Comparison of ENCODE assay signal across 18 mouse cellular contexts in the genomic region with DNA sequence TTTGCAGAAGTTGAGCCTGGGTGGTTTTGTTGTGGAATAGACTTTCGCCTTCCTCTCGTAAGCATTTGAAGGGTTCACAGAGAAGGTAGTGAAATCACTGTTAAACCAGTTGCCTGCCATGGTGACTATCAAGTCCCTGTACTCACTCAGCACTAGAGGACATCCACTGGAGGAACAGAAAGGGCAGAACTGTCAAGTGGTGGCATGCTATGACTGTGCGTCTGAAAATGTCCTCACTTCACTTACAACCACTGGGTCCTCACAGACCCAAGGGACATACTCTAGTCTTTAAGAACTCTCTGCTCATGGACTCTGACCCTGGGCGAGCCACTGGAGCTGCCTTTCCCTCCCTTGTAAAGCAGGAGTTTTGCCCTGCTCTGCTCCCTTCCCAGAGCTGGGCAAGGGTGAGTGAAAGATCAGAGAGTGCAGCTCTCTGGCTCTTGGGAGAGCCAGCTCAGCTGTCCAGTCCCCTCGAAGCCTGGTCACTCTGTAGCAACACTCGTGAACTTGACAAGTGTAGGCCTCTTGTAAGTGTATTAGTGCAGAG.
DNase-seq lines count a peak whose midpoint lies in the region; ATAC-seq and TF ChIP-seq lines count a peak whose summit lies in the region.
"Had no signal": no experiment of that assay in that cellular context is flagged by ENCODE, and none has a peak within 500 bp of the region (broad histone marks: within the 10 kb centered on the region; RNA-seq: fewer than 3 reads in every experiment).

No protein-coding gene starts in this region.

- H3K9ac ChIP-seq in kidney, embryonic 16.5 days (replicated peaks; ENCODE audit: low read length), result no peak overlapping the region
- no peak overlapping the region for H3K9ac ChIP-seq in lung, postnatal 0 days (replicated peaks; ENCODE audit: low read depth)
- no peak overlapping the region; the same call in 1 of the 2 replicates for H3K9ac ChIP-seq in intestine, postnatal 0 days (ENCODE audit: low read depth, low read length)
- H3K9ac ChIP-seq: hindbrain, embryonic 13.5 days had no signal

- H3K4me1 ChIP-seq in kidney, embryonic 16.5 days (ENCODE audit: insufficient read depth, low read length), result peaks cover 12% of the 10 kb centered on the region
- H3K4me1 ChIP-seq in lung, postnatal 0 days (ENCODE audit: insufficient read depth, low read depth, low read length), result no peaks in the 10 kb centered on the region
- peaks cover 17% of the 10 kb centered on the region; the same call in 1 of the 2 replicates for H3K4me1 ChIP-seq in intestine, postnatal 0 days (replicated peaks; ENCODE audit: control insufficient read depth, insufficient read depth, low read length)

- TF ChIP-seq EP300 in lung, postnatal 0 days (IDR thresholded peaks at IDR 0.05), result peak; percentile 36; the same call in 1 of the 2 replicates

- no peak for TF ChIP-seq CTCF in lung, postnatal 0 days (IDR thresholded peaks at IDR 0.05)
- no peak for TF ChIP-seq CTCF in intestine, postnatal 0 days (IDR thresholded peaks at IDR 0.05; ENCODE audit: low read depth)

- H3K4me3 ChIP-seq in kidney, embryonic 16.5 days (ENCODE audit: low read length), result no peak overlapping the region
- H3K4me3 ChIP-seq in lung, postnatal 0 days (ENCODE audit: low read depth, low read length), result no peak overlapping the region
- no peak overlapping the region for H3K4me3 ChIP-seq in intestine, postnatal 0 days (ENCODE audit: low read depth, low read length)
- H3K4me3 ChIP-seq: embryonic facial prominence, embryonic 10.5 days; hindbrain, embryonic 13.5 days had no signal

- H3K4me2 ChIP-seq in kidney, embryonic 16.5 days (replicated peaks; ENCODE audit: low read depth, low read length), result no peak overlapping the region
- H3K4me2 ChIP-seq in lung, postnatal 0 days (replicated peaks; ENCODE audit: low read depth, low read length), result no peak overlapping the region
- H3K4me2 ChIP-seq in intestine, postnatal 0 days (replicated peaks; ENCODE audit: low read depth), result no peak overlapping the region
- H3K4me2 ChIP-seq: hindbrain, embryonic 13.5 days; midbrain, embryonic 11.5 days had no signal

- H3K27ac ChIP-seq in kidney, embryonic 16.5 days (ENCODE audit: low read length), result no peak overlapping the region
- H3K27ac ChIP-seq in lung, postnatal 0 days (ENCODE audit: low read length), result no peak overlapping the region
- peak overlapping the region; percentile 28; the same call in 1 of the 2 replicates for H3K27ac ChIP-seq in intestine, postnatal 0 days (ENCODE audit: low read depth, low read length)
- H3K27ac ChIP-seq: embryonic facial prominence, embryonic 10.5 days; hindbrain, embryonic 13.5 days had no signal

- 77% methylated on average over 6 of the region's 6 CpGs for WGBS in kidney, embryonic 16.5 days
- WGBS in lung, postnatal 0 days, result 65% methylated on average over 6 of the region's 6 CpGs
- 55% methylated on average over 6 of the region's 6 CpGs for WGBS in intestine, postnatal 0 days

- no peak for ATAC-seq in kidney, embryonic 16.5 days (ENCODE audit: low FRiP score, low TSS enrichment)
- peak; percentile 67 for ATAC-seq in lung, postnatal 0 days
- ATAC-seq in intestine, postnatal 0 days, result peak; percentile 72

- H3K36me3 ChIP-seq in kidney, embryonic 16.5 days (ENCODE audit: insufficient read depth, low read length), result no peaks in the 10 kb centered on the region
- H3K36me3 ChIP-seq in lung, postnatal 0 days (ENCODE audit: insufficient read depth, low read length), result no peaks in the 10 kb centered on the region
- no peaks in the 10 kb centered on the region for H3K36me3 ChIP-seq in intestine, postnatal 0 days (ENCODE audit: control insufficient read depth, insufficient read depth)
- H3K36me3 ChIP-seq: embryonic facial prominence, embryonic 10.5 days; hindbrain, embryonic 13.5 days had no signal

- no peaks in the 10 kb centered on the region for H3K27me3 ChIP-seq in kidney, embryonic 16.5 days (ENCODE audit: insufficient read depth, low read length)
- H3K27me3 ChIP-seq in lung, postnatal 0 days (replicated peaks; ENCODE audit: insufficient read depth, low read length), result no peaks in the 10 kb centered on the region
- H3K27me3 ChIP-seq in intestine, postnatal 0 days (replicated peaks; ENCODE audit: control insufficient read depth, insufficient read depth, low read length), result no peaks in the 10 kb centered on the region
- H3K27me3 ChIP-seq: hindbrain, embryonic 13.5 days had no signal

- H3K9me3 ChIP-seq in kidney, embryonic 16.5 days (ENCODE audit: low read length), result no peaks in the 10 kb centered on the region
- no peaks in the 10 kb centered on the region for H3K9me3 ChIP-seq in lung, postnatal 0 days (ENCODE audit: low read length)
- H3K9me3 ChIP-seq in intestine, postnatal 0 days (ENCODE audit: control insufficient read depth), result no peaks in the 10 kb centered on the region
- H3K9me3 ChIP-seq: embryonic facial prominence, embryonic 10.5 days; hindbrain, embryonic 13.5 days had no signal

- peak; percentile 27 for DNase-seq in kidney, adult 11 months
- DNase-seq in lung, postnatal 0 days (ENCODE audit: low spot score), result peak; percentile 31
- DNase-seq in lung, postnatal 36 days, result no peak
- DNase-seq in yolk sac, embryonic 10.5 days (ENCODE audit: low spot score), result peak; percentile 36
- no peak for DNase-seq in thymus, adult 18-20 months
- DNase-seq in adrenal gland, postnatal 14 days, result no peak
- DNase-seq: adrenal gland, postnatal 25 days; cerebellum, adult 9-11 months; gastrocnemius, postnatal 36 days; heart, postnatal 14 days; layer of hippocampus, postnatal 36 days; lung, postnatal 10 days; thymus, postnatal 14 days had no signal

Comparison
In these comparisons a context has a peak if more than half of its experiments do, and no peak if none do; other contexts are left out.
1. DNase-seq: peak in kidney, adult 11 months (single experiment), lung, postnatal 0 days (single experiment) and yolk sac, embryonic 10.5 days (single experiment); none in lung, postnatal 36 days (single experiment), thymus, adult 18-20 months (0 of 2) and adrenal gland, postnatal 14 days (single experiment).